Mouse (Mus musculus): ENCODE data around the gene Nek8.

- TF ChIP-seq POLR2A (IDR thresholded peaks at IDR 0.05; ENCODE audit: low read depth, low read length) (no peak), ZC3H11A (IDR thresholded peaks at IDR 0.05; ENCODE audit: low read depth, low read length) (no peak), BHLHE40 (IDR thresholded peaks at IDR 0.05; ENCODE audit: low read depth, low read length) (no peak), NELFE (IDR thresholded peaks at IDR 0.05; ENCODE audit: low read depth, low read length) (no peak), MXI1 (IDR thresholded peaks at IDR 0.05; ENCODE audit: low read depth, low read length) (no peak), CTCF (conservative IDR thresholded peaks at IDR 0.05 in 1 of 2, IDR thresholded peaks at IDR 0.05 in 1 of 2; ENCODE audit: low read depth in 2 of 2, low read length in 2 of 2) (peak in 1 of 2 experiments; percentile 60; a peak in 2 of 4 replicates), E2F4 (IDR thresholded peaks at IDR 0.05; ENCODE audit: insufficient replicate concordance, low read depth, low read length) (no peak), USF1 (IDR thresholded peaks at IDR 0.05; ENCODE audit: low read depth, low read length) (no peak), EP300 (IDR thresholded peaks at IDR 0.05; ENCODE audit: low read length) (no peak), ETS1 (conservative IDR thresholded peaks at IDR 0.05; ENCODE audit: low read depth, low read length) (no peak), CHD2 (IDR thresholded peaks at IDR 0.05; ENCODE audit: low read length) (no peak), NRF1 (IDR thresholded peaks at IDR 0.05; ENCODE audit: low read depth, low read length) (no peak)
These were observed 5.1 kb downstream of the Nek8 start for GRCm38 (mm10) chr11:78171328-78171727.

Data from CH12.LX (cell line).